Mouse (Mus musculus) left cerebral cortex, adult 9 months (tissue): ENCODE data around the gene Khdc4.
A peak's percentile ranks its signal among the peaks of the same experiment; 100 is the strongest.
"Not testable (repeated sequence)": the region's sequence is repeated elsewhere in the genome, so short reads cannot be mapped to it uniquely, and the experiment has no call there.

Experiments used
- DNase-seq, 2 experiments: peaks; one replicate each; pipeline ENCODE4 v3.0.0; 2022; ENCODE audit warnings: low spot score in 2 of 2

Khdc4 gene

DNA sequence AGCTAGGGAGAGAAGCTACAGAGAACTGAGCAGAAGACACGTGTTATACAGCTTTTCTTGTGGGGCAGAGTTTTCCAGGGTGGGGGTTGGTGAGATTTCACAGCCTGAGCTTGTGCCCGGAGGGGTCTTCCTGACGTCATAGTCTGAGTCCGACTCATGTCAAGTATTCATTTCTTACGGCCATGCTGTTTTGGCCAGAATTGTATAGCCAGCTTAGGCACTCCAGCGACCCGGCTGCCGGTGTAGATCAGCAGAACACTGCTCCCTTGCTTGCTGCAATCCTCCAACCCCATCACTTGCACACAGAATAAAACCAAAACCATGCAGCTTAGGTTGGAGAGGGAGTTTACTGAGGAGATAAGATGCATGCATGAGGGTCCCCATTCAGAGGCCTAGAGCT is 30.0 kb upstream of the Khdc4 start:
- DNase-seq: no peak

DNA sequence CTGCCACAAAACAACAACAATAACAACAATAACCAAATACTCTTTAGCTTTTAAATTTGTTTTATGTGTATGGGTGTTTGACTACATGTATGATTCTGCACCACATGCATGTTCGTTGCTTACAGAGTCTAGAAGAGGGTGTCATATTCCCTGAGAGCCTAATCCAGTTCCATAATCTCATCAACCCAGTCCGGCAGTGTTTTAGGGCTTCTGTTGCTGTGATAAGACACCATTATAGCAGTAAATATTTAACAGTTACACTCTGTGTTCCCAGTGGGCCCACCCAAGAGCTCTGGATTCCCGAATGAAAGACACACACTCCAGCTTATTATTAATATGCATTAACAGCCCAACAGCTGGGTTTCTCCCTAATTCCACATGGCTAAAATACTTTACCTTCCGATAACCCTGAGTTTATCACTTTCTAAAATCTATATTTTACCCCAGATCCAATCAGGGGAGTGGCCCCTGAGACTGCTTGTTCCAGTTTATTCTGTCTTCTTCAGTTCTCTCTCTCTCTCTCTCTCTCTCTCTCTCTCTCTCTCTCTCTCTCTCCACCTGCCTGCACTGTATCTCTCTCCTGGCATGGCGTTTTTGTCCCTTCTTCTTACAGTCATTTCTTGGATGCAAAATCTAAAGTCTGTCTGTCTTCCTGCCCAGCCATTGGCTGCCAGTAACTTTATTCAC is 27.0 kb upstream of the Khdc4 start:
- DNase-seq: no peak

DNA sequence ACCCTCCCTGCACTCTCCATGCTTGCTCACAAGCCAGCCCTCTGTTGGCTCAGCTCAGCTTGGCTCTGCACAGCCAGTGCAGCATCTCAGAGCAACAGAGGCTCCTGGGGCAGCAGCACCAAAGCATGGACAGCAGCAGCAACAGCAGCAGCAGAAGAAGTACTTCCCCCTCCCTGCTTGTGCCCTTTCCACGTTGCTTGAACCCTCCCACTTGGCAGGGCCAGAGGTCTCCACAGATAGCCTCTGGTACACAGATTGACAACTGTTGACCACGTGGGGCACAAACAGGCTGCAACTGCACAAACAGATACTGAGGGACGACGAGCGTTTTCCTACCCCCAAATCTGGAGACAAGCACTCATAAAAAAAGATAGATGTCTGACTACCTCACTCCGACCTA is 25.8 kb upstream of the Khdc4 start:
- DNase-seq: no peak

DNA sequence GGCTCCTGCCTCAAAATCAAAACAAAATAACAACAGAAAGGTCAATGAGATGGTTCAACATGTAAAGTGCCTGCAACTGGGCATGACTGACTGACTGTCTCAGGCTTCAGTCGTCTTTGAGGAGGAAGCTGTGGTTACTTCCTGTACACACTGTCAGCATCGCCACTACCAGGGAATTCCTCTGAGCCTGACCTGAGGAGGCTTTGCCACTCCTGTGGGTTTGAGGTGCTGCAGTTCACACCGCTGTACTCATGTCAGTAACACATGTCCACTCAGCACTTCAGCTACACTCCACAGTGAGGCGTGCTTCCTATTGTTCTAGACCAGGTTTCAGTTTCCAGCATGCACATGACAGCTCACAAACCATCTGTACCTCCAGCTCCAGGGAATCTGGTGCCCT is 21.5 kb upstream of the Khdc4 start:
- no peak for DNase-seq

GRCm38 (mm10) chr3:88677399-88677798 is 8.2 kb upstream of the Khdc4 start:
- DNase-seq: peak in 1 of 2 experiments; percentile 36

- no peak for DNase-seq
These were observed 1.8 kb upstream of the Khdc4 start for GRCm38 (mm10) chr3:88683814-88684213.

DNA sequence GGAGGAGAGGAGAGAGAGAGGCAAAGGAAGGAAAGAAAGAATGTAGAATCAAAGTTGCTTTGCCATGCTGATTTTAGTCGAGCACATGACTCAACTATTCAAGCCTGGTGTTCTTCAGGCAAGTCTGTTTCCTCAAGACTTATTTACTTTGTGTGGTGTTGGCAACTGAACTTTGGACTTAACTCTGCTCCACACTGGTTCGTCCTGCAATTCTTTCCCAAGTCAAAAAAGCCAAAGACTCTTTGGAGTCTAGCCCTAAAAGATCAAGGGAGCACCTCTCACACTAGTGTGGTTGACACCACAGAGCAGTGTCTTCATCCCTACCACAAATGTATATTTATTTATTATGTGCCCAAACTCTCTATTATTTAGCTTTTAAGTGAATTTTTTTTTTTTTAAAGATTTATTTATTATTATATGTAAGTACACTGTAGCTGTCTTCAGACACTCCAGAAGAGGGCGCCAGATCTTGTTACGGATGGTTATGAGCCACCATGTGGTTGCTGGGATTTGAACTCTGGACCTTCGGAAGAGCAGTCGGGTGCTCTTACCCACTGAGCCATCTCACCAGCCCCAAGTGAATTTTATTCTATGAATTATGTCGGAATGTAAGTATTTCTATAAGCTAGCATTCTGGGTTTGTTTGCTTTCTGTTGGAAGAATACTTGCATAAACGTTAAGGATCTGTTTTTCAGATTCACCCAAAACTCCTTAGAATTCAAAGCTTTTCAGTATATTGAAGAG is 1.2 kb upstream of the Khdc4 start:
- no peak for DNase-seq

GRCm38 (mm10) chr3:88685958-88686451 is 402 bp downstream of the Khdc4 start:
- DNase-seq: peak in 1 of 2 experiments; percentile 41

- no peak for DNase-seq
These were observed 1.4 kb downstream of the Khdc4 start for GRCm38 (mm10) chr3:88686734-88687611.

DNA sequence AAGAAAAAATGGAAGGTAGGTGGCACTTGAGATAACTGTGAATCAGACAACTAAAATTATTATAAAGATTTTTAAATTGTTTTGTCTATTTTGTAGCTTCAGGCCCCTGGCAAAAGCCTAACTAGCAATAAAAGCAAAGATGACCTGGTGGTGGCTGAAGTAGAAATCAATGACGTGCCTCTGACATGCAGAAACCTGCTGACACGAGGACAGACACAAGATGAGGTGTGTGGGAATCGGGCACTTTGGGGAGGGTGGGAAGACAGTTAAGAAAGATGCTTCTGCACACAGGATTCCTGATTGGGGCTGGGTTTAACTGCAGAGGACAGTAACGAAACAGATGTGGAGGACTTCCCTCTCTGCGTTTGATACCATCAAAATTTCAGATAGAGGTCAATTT is 3.5 kb downstream of the Khdc4 start:
- no peak for DNase-seq

- DNase-seq: no peak
These were observed 9.9 kb downstream of the Khdc4 start for GRCm38 (mm10) chr3:88695545-88695944.

DNA sequence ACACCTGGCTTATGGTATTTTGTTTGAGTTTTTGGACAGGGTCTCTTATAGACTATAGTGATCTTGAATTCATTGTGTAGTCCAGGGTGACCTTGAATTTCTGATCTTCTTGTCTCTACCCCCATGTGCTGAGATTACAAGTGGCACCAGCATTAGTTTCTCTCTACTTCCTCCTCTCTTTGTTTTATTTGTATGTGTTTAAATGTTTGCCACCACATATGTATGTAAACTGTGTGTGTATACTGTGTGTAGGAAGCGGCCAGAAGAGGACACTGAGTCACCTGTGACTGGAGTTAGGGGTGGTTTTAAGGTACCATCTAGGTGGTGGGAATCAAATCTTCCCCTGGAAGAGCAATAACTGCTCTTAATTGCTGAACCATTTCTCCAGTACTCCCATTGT is 12.4 kb downstream of the Khdc4 start:
- DNase-seq: no peak

GRCm38 (mm10) chr3:88698834-88699233 is 13.2 kb downstream of the Khdc4 start:
- DNase-seq: no peak

DNA sequence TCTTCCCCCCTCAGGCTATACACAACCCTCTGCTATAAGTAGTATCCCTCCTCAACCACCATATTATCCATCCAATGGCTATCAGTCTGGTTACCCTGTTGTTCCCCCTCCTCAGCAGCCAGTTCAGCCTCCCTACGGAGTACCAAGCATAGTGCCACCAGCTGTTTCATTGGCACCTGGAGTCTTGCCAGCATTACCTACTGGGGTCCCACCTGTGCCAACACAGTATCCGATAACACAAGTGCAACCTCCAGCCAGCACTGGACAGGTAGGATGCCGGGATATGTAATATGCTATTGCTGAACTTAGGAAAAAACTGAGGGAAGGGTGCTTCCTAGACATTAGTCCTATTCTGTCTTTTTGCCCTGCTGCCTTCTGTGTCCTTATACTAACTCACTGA is 14.6 kb downstream of the Khdc4 start:
- no peak for DNase-seq

DNA sequence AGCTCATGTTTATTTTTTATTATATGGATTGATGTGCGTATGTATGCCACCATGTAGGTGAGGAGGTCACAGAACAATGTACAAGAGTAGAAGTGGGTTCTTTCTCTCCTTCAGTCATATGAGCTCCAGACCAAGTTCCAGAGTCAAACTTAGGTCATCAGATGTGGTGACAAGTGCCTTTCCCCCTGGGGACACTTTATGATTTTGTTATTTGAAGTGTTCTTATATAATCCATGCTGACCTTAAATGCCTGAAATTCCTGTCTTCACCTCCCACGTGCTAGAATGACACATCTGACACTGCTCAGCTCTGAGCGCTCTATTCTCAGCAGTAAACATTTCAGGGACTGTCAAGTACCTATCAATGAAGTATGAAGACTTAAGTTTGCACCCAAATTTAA is 15.6 kb downstream of the Khdc4 start:
- no peak for DNase-seq

GRCm38 (mm10) chr3:88713709-88714108 is 28.1 kb downstream of the Khdc4 start:
- DNase-seq: no peak

- DNase-seq: no peak
These were observed 29.1 kb downstream of the Khdc4 start for GRCm38 (mm10) chr3:88714725-88715124.

DNA sequence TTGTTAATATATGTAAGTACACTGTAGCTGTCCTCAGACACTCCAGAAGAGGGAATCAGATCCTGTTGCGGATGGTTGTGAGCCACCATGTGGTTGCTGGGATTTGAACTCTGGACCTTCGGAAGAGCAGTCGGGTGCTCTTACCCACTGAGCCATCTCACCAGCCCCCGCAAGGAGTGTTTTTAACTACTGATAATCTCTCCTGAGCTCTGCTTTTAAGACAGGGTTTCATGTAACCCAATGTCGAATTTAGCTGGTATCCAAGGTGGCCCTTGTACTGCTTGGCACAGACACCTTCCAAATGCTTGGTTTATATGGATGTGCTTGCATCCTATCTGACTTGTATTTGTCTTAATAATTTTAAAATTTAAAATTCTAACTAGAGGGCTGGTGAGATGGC is 30.1 kb downstream of the Khdc4 start:
- not testable (repeated sequence) for DNase-seq

DNA sequence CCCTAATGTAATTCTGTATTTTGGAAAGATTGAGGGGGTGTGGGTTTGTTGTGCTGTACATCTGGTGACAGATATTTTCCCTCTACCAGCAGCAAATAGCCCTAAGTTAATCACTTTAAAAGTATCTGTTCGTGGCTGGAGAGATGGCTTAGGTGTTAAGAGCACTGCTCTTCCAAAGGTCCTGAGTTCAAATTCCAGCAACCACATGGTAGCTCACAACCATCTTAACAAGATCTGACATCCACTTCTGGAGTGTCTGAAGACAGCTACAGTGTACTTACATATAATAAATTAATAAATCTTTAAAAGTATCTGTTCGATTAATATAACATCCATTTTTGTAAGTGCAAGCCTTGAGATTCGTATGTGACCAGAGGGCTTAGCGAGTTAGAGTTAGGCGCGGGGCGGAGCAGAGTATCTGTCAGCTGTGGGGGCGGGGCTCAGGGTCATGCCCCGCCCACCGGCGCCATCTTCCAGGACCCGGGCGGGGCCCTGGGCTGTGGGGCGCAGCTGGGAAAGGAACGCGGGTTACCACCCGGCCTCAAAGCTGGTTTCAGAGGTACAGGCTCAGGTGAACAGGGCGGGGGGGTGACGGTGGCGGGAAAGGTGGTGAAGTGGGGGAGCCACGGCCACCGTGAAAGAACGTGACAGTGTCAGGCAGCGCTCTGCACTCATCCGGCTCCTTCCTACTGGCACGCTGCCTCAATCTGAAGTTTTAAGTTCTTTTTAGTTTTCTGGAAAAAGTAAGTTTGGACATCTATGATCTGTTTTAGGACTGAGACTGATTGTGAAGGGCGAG is 31.0 kb downstream of the Khdc4 start, which contains the start of gene Rit1:
Gene Rit1, plus strand, starts transcription at position 440 of the 799 bp plus-strand sequence.
- peak; percentile 27 to 72 for DNase-seq

DNA sequence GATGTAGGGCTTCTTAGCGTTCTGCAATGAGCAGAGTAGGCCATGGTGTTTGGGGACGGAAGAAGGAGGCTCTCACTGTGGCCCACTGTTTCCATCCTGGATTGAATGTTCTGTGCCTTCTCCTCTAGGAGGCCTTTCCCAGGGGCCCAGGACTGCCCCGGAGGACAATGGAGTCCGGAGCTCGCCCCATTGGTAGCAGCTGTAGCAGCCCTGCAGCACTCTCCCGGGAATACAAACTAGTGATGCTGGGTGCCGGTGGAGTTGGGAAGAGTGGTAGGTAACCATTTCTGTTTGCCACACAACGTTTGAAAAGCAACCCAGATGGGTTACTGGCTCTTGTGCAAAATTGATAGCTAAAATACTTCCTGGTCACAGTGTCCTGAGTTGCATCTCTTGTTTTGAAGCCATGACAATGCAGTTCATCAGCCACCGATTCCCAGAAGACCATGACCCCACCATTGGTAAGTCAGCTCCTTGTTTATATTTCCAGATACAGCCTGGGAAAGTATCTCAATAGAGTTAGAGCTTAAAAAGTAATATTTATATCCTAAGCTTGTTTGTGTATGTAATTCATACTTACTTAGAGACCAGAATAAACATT is 31.7 kb downstream of the Khdc4 start:
- DNase-seq: peak in 1 of 2 experiments; percentile 26

DNA sequence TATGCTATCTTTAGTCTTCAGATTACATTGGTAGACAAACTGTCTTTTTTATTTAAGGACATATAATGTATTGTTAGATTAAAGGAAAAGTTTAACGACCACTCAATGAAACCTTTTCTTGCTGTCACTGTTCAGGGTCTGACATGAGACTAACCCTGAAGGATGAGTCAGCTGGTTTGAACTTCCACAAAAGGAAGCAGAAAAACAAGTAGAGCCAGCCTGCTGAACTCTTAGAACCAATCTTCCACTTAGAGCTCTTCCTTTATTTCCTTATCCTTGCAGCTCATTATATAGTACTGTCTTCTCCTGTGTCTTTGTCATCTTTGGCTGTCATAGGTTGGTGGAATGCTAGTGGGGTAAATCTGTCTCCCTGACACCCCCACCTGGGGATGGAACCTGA is 32.2 kb downstream of the Khdc4 start:
- DNase-seq: no peak
